Mouse (Mus musculus) heart, embryonic 10.5 days (tissue): ENCODE measurements around the gene Asgr1. TPM values are rescaled to one million over a fixed set of nuclear protein-coding genes. Genes with fewer than 3 reads are reported as not detected.

Experiments used
- DNase-seq: peaks from one replicate; pipeline ENCODE4 v3.0.0-alpha.2; 2017; ENCODE audit warnings: low spot score
- H3K27ac ChIP-seq: fragments of 300-500 bp; sonication (generic); 2 replicates; pipeline ENCODE4 v1.5.1; 2016; ENCODE audit warnings: mild to moderate bottlenecking
- H3K27me3 ChIP-seq: fragments of 300-500 bp; sonication (generic); 2 replicates; pipeline ENCODE4 v1.6.1; 2016; ENCODE audit warnings: mild to moderate bottlenecking; ENCODE audit not compliant: poor library complexity, insufficient read depth, severe bottlenecking
- H3K36me3 ChIP-seq: fragments of 300-500 bp; sonication (generic); 2 replicates; pipeline ENCODE4 v1.6.1; 2016; ENCODE audit warnings: mild to moderate bottlenecking, moderate library complexity
- H3K4me1 ChIP-seq: fragments of 300-500 bp; sonication (generic); 2 replicates; pipeline ENCODE4 v1.6.1; 2016; ENCODE audit warnings: mild to moderate bottlenecking
- H3K4me3 ChIP-seq: fragments of 300-500 bp; sonication (generic); 2 replicates; pipeline ENCODE4 v1.5.1; 2016; ENCODE audit warnings: mild to moderate bottlenecking, moderate library complexity
- H3K9me3 ChIP-seq: fragments of 300-500 bp; sonication (generic); 2 replicates; pipeline ENCODE4 v1.6.1; 2016; ENCODE audit warnings: mild to moderate bottlenecking, moderate library complexity
- WGBS: fragments of 180-500 bp; shearing (Covaris S2); methylation state at CpG from one replicate; pipeline ENCODE4 v1.1.7; 2016; 5-methylcytosine and 5-hydroxymethylcytosine counted together
- polyA plus RNA-seq: library from polyadenylated mRNA; unstranded; fragments of >200 nt; fragmentation: Nextera tagmentation; extraction: Ambion mirVana; gene quantifications from 2 replicates; pipeline ENCODE4 v1.2.1, GENCODE M21; 2016

Asgr1 gene
- polyA plus RNA-seq, 1 experiment from 2014 or later = 0.93 TPM

DNA sequence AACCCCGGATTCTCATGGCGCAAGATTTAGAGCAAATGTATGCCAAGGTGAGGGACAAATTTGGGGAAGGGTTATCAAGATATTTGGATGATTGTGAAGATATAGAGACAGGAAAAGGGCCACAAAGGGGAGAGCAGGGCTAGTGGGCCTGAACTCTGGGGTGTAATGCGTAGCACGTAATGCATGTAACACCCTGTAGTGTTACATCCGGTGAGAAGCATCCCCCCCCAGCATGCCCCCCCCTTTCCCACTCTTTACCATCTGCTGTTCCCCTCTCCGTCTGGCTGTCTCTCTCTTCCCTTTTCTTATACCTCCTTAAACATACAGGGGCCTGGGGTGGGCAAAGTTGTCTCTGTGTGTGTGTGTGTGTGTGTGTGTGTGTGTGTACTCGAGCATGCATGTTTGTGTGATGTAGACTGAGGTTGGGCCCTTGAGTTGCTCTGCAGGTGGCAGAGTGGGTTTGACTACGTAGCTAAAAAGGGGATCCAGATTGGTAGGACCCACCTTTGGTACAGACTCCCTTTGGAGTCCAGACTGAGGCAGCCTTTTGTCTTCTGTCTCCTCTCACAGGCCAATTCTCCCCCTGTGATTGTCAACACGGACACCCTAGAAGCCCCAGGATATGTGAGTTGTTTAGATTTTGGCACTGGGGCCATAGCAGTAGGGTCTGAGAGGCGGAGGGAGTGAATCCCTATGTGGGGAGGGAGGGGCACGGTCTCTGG lies 23.9 kb upstream of the Asgr1 start:
- Histone ChIP-seq H3K36me3 (peaks cover 31% of the 10 kb centered on the region), H3K4me3 (peak overlapping the region; percentile 54), H3K27me3 (peaks cover 12% of the 10 kb centered on the region), H3K4me1 (peaks cover 56% of the 10 kb centered on the region), H3K9me3 (no peaks in the 10 kb centered on the region), H3K27ac (0 out of 2 replicates have a peak overlapping the region, but pooled peaks have one; percentile 0)
- WGBS = 54% methylated on average over 11 of the region's 11 CpGs
- no peak for DNase-seq

GRCm38 (mm10) chr11:70030651-70031320 lies 23.1 kb upstream of the Asgr1 start:
- H3K27ac ChIP-seq = no peak overlapping the region
- H3K36me3 ChIP-seq = peaks cover 31% of the 10 kb centered on the region
- 92% methylated on average over 28 of the region's 28 CpGs for WGBS

DNA sequence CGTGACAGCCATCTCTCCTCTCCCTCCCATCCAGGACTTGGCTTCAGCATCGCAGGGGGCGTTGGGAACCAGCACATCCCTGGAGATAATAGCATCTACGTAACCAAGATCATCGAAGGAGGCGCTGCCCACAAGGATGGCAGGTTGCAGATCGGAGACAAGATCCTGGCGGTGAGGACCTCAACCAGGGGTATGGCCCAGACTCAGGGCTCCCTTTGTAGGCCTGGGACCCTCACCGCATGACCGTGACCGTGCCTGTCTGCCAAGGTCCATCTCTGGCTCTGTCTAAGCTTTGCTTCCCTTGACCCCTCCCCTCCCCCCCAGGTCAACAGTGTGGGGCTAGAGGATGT lies 22.6 kb upstream of the Asgr1 start:
- WGBS = 93% methylated on average over 11 of the region's 11 CpGs

More at GRCm38 (mm10) chr11:70030651-70031320, 23.1 kb upstream of the Asgr1 start:
- Histone ChIP-seq H3K4me1 (peaks cover 52% of the 10 kb centered on the region), H3K9me3 (no peaks in the 10 kb centered on the region), H3K27me3 (peaks cover 12% of the 10 kb centered on the region), H3K4me3 (no peak overlapping the region)
- no peak for DNase-seq

GRCm38 (mm10) chr11:70038174-70038573 lies 15.7 kb upstream of the Asgr1 start:
- no peaks in the 10 kb centered on the region for H3K9me3 ChIP-seq
- no peak overlapping the region for H3K27ac ChIP-seq
- no peak overlapping the region for H3K4me3 ChIP-seq
- DNase-seq = no peak
- peaks cover 53% of the 10 kb centered on the region for H3K36me3 ChIP-seq
- WGBS = 73% methylated on average over 7 of the region's 7 CpGs
- H3K4me1 ChIP-seq = no peaks in the 10 kb centered on the region
- H3K27me3 ChIP-seq = no peaks in the 10 kb centered on the region

More for the DNA sequence above, 22.6 kb upstream of the Asgr1 start:
- Histone ChIP-seq H3K27me3 (peaks cover 12% of the 10 kb centered on the region), H3K4me3 (no peak overlapping the region), H3K27ac (no peak overlapping the region), H3K9me3 (no peaks in the 10 kb centered on the region), H3K36me3 (peaks cover 31% of the 10 kb centered on the region), H3K4me1 (peaks cover 47% of the 10 kb centered on the region)
- no peak for DNase-seq

DNA sequence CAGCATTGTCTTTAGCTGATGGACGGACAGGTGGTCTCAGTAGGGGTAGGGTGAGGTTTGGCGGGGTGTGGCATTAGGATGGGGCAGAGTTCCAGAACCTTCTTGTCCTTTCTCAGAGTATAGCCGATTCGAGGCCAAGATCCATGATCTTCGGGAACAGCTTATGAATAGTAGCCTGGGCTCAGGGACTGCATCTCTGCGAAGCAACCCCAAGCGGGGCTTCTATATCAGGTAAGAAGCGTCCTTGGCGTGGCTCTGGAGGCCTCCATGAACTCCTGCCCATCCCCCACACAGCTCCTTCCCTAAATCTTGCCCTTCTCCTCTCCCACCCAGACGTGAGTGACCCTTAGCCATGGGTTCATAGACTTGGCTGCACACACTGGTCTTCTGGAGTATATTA lies 14.3 kb upstream of the Asgr1 start:
- DNase-seq = no peak
- 89% methylated on average over 10 of the region's 10 CpGs for WGBS
- peaks cover 63% of the 10 kb centered on the region for H3K36me3 ChIP-seq

DNA sequence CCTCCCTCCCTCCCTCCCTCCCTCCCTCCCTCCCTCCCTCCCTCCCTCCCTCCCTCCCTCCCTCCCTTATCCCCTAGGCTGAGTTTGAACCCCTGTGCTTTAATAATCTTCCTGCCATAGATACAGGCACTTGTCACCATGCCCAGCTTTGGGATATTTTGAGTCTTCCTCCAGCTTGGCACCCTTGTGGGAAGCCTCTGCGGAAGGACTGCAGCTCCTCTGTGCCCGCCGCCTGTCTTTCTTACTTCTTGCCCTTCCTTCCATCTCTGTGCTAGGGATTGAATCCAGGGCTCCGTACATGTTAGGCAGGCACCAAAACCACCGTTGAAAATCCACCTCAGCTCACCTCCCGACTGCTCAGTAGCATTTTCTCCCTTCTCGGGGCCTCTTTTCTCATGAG lies 13.7 kb upstream of the Asgr1 start:
- H3K9me3 ChIP-seq = no peaks in the 10 kb centered on the region
- DNase-seq = no peak
- 76% methylated on average over 7 of the region's 7 CpGs for WGBS
- H3K4me3 ChIP-seq = no peak overlapping the region
- H3K4me1 ChIP-seq = peaks cover 5% of the 10 kb centered on the region
- H3K27me3 ChIP-seq = no peaks in the 10 kb centered on the region
- H3K36me3 ChIP-seq = peaks cover 66% of the 10 kb centered on the region
- H3K27ac ChIP-seq = no peak overlapping the region

More for the DNA sequence above, 14.3 kb upstream of the Asgr1 start:
- Histone ChIP-seq H3K27me3 (no peaks in the 10 kb centered on the region), H3K27ac (no peak overlapping the region), H3K4me1 (peaks cover under 1% of the 10 kb centered on the region), H3K9me3 (no peaks in the 10 kb centered on the region), H3K4me3 (no peak overlapping the region)

GRCm38 (mm10) chr11:70042309-70043085 lies 11.4 kb upstream of the Asgr1 start:
- H3K4me1 ChIP-seq = peaks cover 5% of the 10 kb centered on the region
- DNase-seq = no peak
- no peaks in the 10 kb centered on the region for H3K27me3 ChIP-seq
- H3K4me3 ChIP-seq = no peak overlapping the region
- H3K36me3 ChIP-seq = peaks cover 61% of the 10 kb centered on the region
- H3K9me3 ChIP-seq = no peaks in the 10 kb centered on the region
- H3K27ac ChIP-seq = no peak overlapping the region
- 88% methylated on average over 23 of the region's 23 CpGs for WGBS

DNA sequence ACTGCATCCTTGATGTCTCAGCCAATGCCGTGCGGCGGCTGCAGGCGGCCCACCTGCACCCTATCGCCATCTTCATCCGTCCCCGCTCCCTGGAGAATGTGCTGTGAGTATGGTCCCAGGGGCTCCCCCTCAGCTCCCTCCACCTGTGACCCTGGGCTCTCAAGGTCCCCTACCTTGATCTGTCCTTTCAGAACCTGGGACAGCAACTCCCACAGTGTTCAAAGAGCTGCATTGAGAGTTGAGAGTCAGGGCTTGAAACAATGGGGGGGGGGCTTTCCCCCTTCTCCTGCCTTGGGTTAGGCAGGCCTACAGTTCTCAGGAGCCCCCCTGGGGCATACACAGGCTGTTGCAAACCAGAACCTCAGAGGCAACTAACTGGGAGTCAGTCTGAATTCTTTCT lies 10.2 kb upstream of the Asgr1 start:
- Histone ChIP-seq H3K4me3 (no peak overlapping the region), H3K4me1 (peaks cover 5% of the 10 kb centered on the region), H3K36me3 (peaks cover 61% of the 10 kb centered on the region), H3K27me3 (no peaks in the 10 kb centered on the region), H3K27ac (no peak overlapping the region), H3K9me3 (no peaks in the 10 kb centered on the region)
- 80% methylated on average over 7 of the region's 7 CpGs for WGBS
- no peak for DNase-seq

DNA sequence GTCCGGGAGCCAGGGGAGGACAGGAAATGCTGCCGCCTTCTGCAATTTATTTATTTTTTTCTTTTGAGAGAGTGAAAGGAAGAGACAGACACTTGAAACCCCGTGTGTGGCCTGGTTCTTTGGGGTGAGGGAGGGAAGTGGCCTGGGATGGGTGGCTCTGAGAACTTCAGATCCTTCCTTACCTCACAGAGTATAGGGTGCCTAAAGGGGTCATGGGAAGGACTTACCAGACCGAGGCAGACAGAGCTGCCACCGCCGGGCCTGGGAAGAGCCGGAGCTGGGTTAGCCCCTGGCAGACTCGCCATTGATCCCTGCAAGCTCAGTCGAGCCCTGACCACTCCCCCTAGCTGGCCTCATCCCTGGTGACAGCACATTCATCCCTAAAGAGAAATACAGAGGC lies 8.4 kb upstream of the Asgr1 start:
- WGBS = 50% methylated on average over 9 of the region's 9 CpGs
- peaks cover 44% of the 10 kb centered on the region for H3K36me3 ChIP-seq
- DNase-seq = no peak

GRCm38 (mm10) chr11:70049366-70049765 lies 4.5 kb upstream of the Asgr1 start:
- no peak for DNase-seq
- Histone ChIP-seq H3K27me3 (peaks cover 18% of the 10 kb centered on the region; the same call in 1 of the 2 replicates), H3K4me3 (no peak overlapping the region), H3K36me3 (peaks cover 6% of the 10 kb centered on the region), H3K27ac (no peak overlapping the region), H3K4me1 (peaks cover 10% of the 10 kb centered on the region), H3K9me3 (no peaks in the 10 kb centered on the region)
- WGBS = 76% methylated on average over 6 of the region's 6 CpGs

More for the DNA sequence above, 8.4 kb upstream of the Asgr1 start:
- Histone ChIP-seq H3K27me3 (no peaks in the 10 kb centered on the region; the same call in 1 of the 2 replicates), H3K4me1 (peaks cover 8% of the 10 kb centered on the region), H3K27ac (no peak overlapping the region), H3K4me3 (no peak overlapping the region), H3K9me3 (no peaks in the 10 kb centered on the region)

- no peak for DNase-seq
- H3K4me1 ChIP-seq = peaks cover 7% of the 10 kb centered on the region
- H3K36me3 ChIP-seq = peaks cover 1% of the 10 kb centered on the region
- 58% methylated on average over 10 of the region's 10 CpGs for WGBS
- H3K4me3 ChIP-seq = no peak overlapping the region
- H3K9me3 ChIP-seq = no peaks in the 10 kb centered on the region
- no peak overlapping the region for H3K27ac ChIP-seq
- H3K27me3 ChIP-seq = peaks cover 23% of the 10 kb centered on the region; the same call in 1 of the 2 replicates
These were observed 4.1 kb upstream of the Asgr1 start for GRCm38 (mm10) chr11:70049816-70050215.

DNA sequence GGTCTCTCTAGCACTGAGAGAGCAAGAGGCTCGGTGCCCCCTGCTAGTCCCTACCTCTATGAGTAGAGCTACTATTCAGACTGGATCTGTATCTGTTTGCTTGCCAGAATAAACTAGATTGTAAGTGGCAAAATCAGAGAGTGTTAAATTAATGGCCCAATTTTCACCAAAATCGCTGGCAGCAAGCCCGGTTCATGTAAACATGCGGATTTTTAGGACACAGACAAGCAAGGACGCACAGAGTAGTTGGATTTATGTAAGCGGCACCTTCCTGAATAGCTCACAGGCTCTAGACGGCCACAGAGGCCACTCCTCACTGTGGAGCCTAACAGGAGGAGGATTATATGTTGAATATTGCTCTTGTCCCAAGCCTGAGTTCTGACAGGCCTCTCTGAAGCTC lies 729 bp upstream of the Asgr1 start:
- 72% methylated on average over 7 of the region's 7 CpGs for WGBS
- Histone ChIP-seq H3K4me3 (no peak overlapping the region), H3K36me3 (no peaks in the 10 kb centered on the region), H3K27me3 (peaks cover 40% of the 10 kb centered on the region), H3K4me1 (peaks cover 16% of the 10 kb centered on the region), H3K9me3 (no peaks in the 10 kb centered on the region), H3K27ac (no peak overlapping the region)
- no peak for DNase-seq
